Mouse (Mus musculus): ENCODE results near the gene Sfmbt1. TPM values are rescaled to one million over a fixed set of nuclear protein-coding genes. Genes with fewer than 3 reads are reported as not detected.

Gene Sfmbt1
- polyA plus RNA-seq, 1 experiment: 9.7 TPM

DNA sequence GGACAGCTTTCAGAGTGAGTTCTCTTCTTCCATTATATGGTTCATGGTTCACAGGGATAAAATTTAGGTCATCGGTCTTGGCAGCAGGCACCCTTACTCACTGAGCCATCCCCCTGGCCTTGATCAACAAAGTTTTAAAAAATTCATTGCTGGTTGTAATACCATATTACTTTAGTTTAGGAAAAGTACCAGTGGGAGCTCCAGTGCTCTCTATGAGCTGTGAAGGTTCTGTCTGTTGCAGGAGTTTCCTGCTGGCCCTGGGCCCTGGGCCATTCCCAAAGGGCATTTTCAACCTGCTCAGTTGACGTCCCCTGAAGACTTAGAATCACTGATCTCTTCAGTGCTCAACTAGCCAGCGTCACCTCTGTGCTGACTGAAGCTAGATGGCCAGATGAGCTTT, 32.5 kb upstream of the Sfmbt1 start:
- WGBS: 71% methylated on average over 3 of the region's 3 CpGs
- Histone ChIP-seq H3K27me3 (ENCODE audit: control insufficient read depth, insufficient read depth, low read length) (no peaks in the 10 kb centered on the region), H3K4me1 (ENCODE audit: control insufficient read depth, insufficient read depth, low read length) (no peaks in the 10 kb centered on the region), H3K27ac (ENCODE audit: insufficient read depth, low read length) (no peak overlapping the region), H3K4me3 (replicated peaks; ENCODE audit: insufficient read depth, low read depth, low read length) (no peak overlapping the region)
- DNase-seq: no peak
- TF ChIP-seq POLR2A (IDR thresholded peaks at IDR 0.05; ENCODE audit: borderline replicate concordance, insufficient read depth, low read length) (no peak), CTCF (IDR thresholded peaks at IDR 0.05; ENCODE audit: borderline replicate concordance, insufficient read depth, low read depth, low read length) (no peak)

DNA sequence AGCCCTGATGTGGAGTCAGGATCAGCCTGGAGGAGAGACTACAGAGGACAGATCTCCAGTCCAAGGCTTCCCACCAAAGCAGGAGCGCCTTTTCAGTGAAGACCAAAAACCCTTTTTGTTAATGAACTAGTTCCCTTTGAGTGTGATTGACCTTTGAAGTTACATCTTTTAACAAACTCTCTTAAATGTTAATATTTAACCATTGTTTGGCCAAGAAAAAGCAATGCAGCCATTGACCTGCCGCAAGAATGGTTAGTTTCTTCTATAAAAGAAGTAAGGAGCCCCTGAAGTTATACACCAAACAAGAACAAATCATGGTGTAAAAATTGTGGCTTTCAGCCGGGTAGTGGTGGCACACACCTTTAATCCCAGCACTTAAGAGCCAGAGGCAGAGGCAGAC, 24.0 kb upstream of the Sfmbt1 start:
- TF ChIP-seq POLR2A (IDR thresholded peaks at IDR 0.05; ENCODE audit: borderline replicate concordance, insufficient read depth, low read length) (no peak), CTCF (IDR thresholded peaks at IDR 0.05; ENCODE audit: borderline replicate concordance, insufficient read depth, low read depth, low read length) (no peak)
- H3K4me1 ChIP-seq (ENCODE audit: control insufficient read depth, insufficient read depth, low read length): peaks cover 12% of the 10 kb centered on the region
- 98% methylated on average over 3 of the region's 3 CpGs for WGBS
- no peak overlapping the region for H3K27ac ChIP-seq (ENCODE audit: insufficient read depth, low read length)
- H3K27me3 ChIP-seq (ENCODE audit: control insufficient read depth, insufficient read depth, low read length): no peaks in the 10 kb centered on the region
- no peak overlapping the region for H3K4me3 ChIP-seq (replicated peaks; ENCODE audit: insufficient read depth, low read depth, low read length)
- no peak for DNase-seq

DNA sequence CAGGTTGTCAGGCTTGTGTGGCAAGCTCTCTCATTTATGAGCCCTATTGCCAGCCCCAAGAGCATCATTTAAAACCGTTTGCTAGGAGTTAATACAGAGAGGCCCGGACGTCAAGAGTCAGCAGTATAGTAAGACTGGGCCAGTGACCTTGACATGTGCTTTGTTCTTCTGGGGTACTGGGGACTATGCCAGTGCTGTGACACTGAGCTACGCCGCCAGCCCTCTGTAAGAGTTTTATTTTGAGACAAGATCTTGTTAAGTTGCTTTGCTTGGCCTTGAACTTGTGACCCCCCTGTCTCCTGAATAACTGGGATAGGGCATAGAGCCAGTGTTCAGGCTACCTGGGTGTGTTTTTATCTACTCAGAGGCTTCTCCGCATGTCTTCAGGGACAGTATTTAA, 22.2 kb upstream of the Sfmbt1 start:
- WGBS: 92% methylated on average over 6 of the region's 6 CpGs
- TF ChIP-seq POLR2A (IDR thresholded peaks at IDR 0.05; ENCODE audit: borderline replicate concordance, insufficient read depth, low read length) (no peak), CTCF (IDR thresholded peaks at IDR 0.05; ENCODE audit: borderline replicate concordance, insufficient read depth, low read depth, low read length) (no peak)
- Histone ChIP-seq H3K27me3 (ENCODE audit: control insufficient read depth, insufficient read depth, low read length) (no peaks in the 10 kb centered on the region), H3K4me1 (ENCODE audit: control insufficient read depth, insufficient read depth, low read length) (peaks cover 18% of the 10 kb centered on the region), H3K4me3 (replicated peaks; ENCODE audit: insufficient read depth, low read depth, low read length) (no peak overlapping the region), H3K27ac (ENCODE audit: insufficient read depth, low read length) (no peak overlapping the region)
- DNase-seq: no peak

DNA sequence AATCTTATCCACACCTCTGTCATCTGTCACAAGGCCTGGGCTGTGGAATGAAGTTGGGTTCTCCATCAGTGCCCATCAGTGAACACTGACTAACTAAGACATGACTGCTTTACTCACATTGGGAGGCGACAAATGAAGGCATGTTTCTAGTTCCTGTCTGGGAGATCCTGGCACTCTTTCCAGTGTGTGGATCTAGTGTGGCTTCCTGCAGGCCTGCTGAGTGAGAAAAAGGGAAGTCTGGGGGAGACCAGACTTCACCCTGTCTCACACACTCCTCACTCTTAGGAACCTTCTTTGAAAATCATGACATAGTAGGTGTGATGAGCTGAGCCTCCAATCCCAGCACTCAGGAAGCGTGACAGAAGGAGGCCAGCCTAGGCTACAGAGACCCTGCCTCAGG, 19.9 kb upstream of the Sfmbt1 start:
- Histone ChIP-seq H3K27me3 (ENCODE audit: control insufficient read depth, insufficient read depth, low read length) (no peaks in the 10 kb centered on the region), H3K27ac (ENCODE audit: insufficient read depth, low read length) (no peak overlapping the region), H3K4me3 (replicated peaks; ENCODE audit: insufficient read depth, low read depth, low read length) (no peak overlapping the region), H3K4me1 (ENCODE audit: control insufficient read depth, insufficient read depth, low read length) (peaks cover 18% of the 10 kb centered on the region)
- TF ChIP-seq POLR2A (IDR thresholded peaks at IDR 0.05; ENCODE audit: borderline replicate concordance, insufficient read depth, low read length) (no peak), CTCF (IDR thresholded peaks at IDR 0.05; ENCODE audit: borderline replicate concordance, insufficient read depth, low read depth, low read length) (no peak)
- WGBS: 85% methylated on average over 2 of the region's 2 CpGs
- DNase-seq: no peak

DNA sequence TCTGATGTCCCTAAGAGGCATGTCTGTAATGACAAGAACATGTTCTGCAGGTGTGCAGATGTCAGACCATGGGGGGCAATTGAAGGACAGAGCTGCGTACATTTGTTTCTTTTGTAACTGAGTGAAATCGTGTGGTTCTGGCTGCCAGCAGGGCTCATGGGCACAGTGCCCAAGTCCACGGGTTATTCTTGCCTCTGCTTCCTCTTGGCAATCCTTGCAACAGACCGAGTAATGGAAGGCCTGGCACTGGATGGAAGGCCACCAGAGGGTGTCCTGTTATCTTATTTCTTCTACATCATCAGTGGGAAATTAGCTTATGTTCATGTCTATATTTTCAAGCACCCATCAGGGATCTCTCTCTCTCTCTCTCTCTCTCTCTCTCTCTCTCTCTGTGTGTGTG, 19.0 kb upstream of the Sfmbt1 start:
- Histone ChIP-seq H3K27me3 (ENCODE audit: control insufficient read depth, insufficient read depth, low read length) (no peaks in the 10 kb centered on the region), H3K4me1 (ENCODE audit: control insufficient read depth, insufficient read depth, low read length) (peaks cover 18% of the 10 kb centered on the region), H3K4me3 (replicated peaks; ENCODE audit: insufficient read depth, low read depth, low read length) (peak overlapping the region; percentile 4), H3K27ac (ENCODE audit: insufficient read depth, low read length) (no peak overlapping the region)
- peak; percentile 83 to 87 for DNase-seq
- peak; percentile 44; the same call in 1 of the 2 replicates for TF ChIP-seq CTCF (IDR thresholded peaks at IDR 0.05; ENCODE audit: borderline replicate concordance, insufficient read depth, low read depth, low read length)
- TF ChIP-seq POLR2A (IDR thresholded peaks at IDR 0.05; ENCODE audit: borderline replicate concordance, insufficient read depth, low read length): no peak
- WGBS: under 1% methylated on average over 4 of the region's 4 CpGs

DNA sequence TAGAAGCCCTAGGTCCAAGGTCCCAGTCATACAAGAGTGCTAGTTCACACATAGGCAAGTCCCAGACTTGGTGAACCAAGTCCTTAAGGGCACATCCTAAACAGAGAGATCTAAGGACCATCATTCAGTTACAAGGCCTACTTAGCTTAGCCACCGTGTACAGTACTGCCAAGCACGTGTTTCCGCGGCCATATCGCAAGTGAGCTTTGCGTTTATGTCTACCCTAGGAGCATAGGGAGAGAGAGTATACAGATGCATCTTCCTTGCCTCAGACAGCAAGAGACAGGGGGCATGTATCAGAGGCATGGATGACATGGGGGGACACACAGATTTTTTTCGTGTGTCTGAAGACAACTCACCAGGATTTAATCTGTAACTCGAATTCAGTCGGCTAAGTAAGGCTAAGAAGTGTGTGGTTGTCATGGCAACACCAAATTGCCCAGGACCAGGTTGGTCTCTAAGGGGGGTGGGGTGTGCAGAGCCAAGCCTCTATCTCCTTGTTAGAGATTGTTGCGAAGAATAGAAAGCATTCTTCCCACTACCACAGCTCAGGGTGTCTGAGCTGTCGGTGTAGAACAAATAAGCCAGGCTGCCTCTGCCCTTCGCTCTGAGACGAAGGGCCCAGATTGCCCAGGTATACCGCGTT, 17.1 kb upstream of the Sfmbt1 start:
- no peaks in the 10 kb centered on the region for H3K27me3 ChIP-seq (ENCODE audit: control insufficient read depth, insufficient read depth, low read length)
- no peak overlapping the region for H3K4me3 ChIP-seq (replicated peaks; ENCODE audit: insufficient read depth, low read depth, low read length)
- H3K27ac ChIP-seq (ENCODE audit: insufficient read depth, low read length): no peak overlapping the region
- DNase-seq: no peak
- 89% methylated on average over 15 of the region's 15 CpGs for WGBS
- TF ChIP-seq POLR2A (IDR thresholded peaks at IDR 0.05; ENCODE audit: borderline replicate concordance, insufficient read depth, low read length): no peak
- TF ChIP-seq CTCF (IDR thresholded peaks at IDR 0.05; ENCODE audit: borderline replicate concordance, insufficient read depth, low read depth, low read length): no peak
- peaks cover 18% of the 10 kb centered on the region for H3K4me1 ChIP-seq (ENCODE audit: control insufficient read depth, insufficient read depth, low read length)

DNA sequence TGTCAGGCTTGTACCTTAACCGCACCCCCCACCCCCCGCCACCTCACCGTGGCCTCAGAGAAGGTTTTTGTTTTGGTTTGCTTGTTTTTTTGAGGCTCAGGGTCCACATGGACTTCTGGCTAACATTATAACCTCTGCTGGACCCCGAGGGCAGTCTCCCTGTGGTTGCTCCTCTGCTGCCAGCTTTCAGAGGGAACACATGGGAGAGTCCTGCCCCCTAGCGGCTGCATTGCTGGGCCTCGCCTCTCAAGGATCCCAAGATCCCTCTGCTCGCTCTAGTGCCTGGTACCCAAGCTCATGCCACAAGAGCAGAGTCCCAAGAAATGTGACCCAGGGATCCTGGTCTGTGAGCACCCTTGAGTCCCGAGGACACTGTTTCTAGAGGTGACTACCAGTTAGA, 15.0 kb upstream of the Sfmbt1 start:
- H3K4me3 ChIP-seq (replicated peaks; ENCODE audit: insufficient read depth, low read depth, low read length): no peak overlapping the region
- H3K4me1 ChIP-seq (ENCODE audit: control insufficient read depth, insufficient read depth, low read length): peaks cover 16% of the 10 kb centered on the region
- TF ChIP-seq POLR2A (IDR thresholded peaks at IDR 0.05; ENCODE audit: borderline replicate concordance, insufficient read depth, low read length) (no peak), CTCF (IDR thresholded peaks at IDR 0.05; ENCODE audit: borderline replicate concordance, insufficient read depth, low read depth, low read length) (peak; percentile 62)
- H3K27me3 ChIP-seq (ENCODE audit: control insufficient read depth, insufficient read depth, low read length): no peaks in the 10 kb centered on the region
- no peak overlapping the region for H3K27ac ChIP-seq (ENCODE audit: insufficient read depth, low read length)
- DNase-seq: peak; percentile 31 to 47
- 52% methylated on average over 8 of the region's 8 CpGs for WGBS

DNA sequence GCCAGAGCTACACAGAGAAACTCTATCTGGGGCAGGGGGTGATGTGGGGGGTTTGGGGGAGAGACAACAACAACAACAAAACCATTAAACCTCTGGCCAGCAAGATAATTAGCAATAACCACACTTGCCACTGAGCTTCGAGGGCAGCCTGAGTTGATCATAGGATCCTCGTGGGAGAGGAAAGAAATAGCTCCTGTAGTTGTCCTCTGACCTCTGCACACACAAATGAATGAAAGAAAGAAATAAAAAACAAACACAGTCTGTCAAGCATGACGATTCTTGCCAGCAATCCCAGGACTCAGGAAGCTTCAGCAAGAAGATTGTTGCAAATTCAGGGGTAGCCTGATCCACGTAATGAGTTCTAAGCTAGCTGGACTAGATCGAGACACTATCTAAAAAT, 12.1 kb upstream of the Sfmbt1 start:
- H3K27me3 ChIP-seq (ENCODE audit: control insufficient read depth, insufficient read depth, low read length): no peaks in the 10 kb centered on the region
- H3K4me1 ChIP-seq (ENCODE audit: control insufficient read depth, insufficient read depth, low read length): no peaks in the 10 kb centered on the region
- TF ChIP-seq CTCF (IDR thresholded peaks at IDR 0.05; ENCODE audit: borderline replicate concordance, insufficient read depth, low read depth, low read length) (no peak), POLR2A (IDR thresholded peaks at IDR 0.05; ENCODE audit: borderline replicate concordance, insufficient read depth, low read length) (no peak)
- H3K4me3 ChIP-seq (replicated peaks; ENCODE audit: insufficient read depth, low read depth, low read length): no peak overlapping the region
- WGBS: 63% methylated on average over 5 of the region's 5 CpGs
- no peak overlapping the region for H3K27ac ChIP-seq (ENCODE audit: insufficient read depth, low read length)
- no peak for DNase-seq

All from cerebellum, adult 2 months (tissue).